Mouse (Mus musculus) c-Kit-positive CD71-positive TER-119-negative erythroid progenitor cells, embryonic 14.5 days (primary cell): ENCODE measurements around the gene Gm37240.

Source experiments
- DNase-seq: peaks from one replicate; pipeline ENCODE4 v3.0.0-alpha.2; 2013; ENCODE audit warnings: low read depth

Gm37240 gene

GRCm38 (mm10) chr3:84474981-84475775, 1412.1 kb downstream of the Gm37240 start:
- no peak for DNase-seq

- DNase-seq = no peak
These were observed 1412.9 kb downstream of the Gm37240 start for GRCm38 (mm10) chr3:84474398-84474797.

DNA sequence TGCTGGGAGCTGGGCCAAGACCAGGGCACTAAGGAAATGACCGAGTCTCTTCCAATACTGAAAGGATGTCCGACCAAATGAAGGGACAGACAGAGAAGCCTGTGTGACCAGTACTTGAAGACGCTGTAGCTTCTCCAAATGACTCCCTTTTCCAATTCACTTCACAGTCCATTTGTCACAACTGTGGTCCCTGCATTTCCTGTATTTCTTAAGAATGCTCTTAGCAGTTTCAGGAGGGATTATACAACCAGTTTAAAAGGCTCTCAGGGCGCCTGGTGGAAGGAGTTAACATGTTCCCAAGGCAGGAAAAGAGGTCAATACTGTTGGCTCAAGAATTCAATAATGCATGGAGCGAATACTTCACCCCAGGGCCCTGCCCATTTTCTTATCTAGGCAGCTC, 1414.4 kb downstream of the Gm37240 start:
- no peak for DNase-seq

DNA sequence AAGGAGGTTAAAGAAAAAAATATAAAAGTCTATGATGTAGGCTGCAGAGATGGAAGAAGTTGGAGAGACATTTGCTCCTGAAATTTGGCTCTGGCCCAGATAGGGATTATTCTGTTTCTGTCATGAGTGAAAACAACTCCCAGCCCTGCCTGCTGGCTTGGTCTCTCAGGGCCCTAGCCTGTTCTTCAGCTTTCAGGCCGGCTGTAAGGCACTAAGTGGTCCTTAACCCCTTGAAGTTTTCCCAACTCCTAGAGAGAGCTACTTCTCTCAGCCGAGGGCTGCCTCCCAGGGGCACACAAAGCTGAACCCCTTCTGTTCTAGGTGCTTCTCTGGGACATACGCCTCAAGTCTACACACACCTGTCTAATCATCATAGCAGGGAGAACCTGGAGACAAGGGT, 1414.8 kb downstream of the Gm37240 start:
- no peak for DNase-seq

DNA sequence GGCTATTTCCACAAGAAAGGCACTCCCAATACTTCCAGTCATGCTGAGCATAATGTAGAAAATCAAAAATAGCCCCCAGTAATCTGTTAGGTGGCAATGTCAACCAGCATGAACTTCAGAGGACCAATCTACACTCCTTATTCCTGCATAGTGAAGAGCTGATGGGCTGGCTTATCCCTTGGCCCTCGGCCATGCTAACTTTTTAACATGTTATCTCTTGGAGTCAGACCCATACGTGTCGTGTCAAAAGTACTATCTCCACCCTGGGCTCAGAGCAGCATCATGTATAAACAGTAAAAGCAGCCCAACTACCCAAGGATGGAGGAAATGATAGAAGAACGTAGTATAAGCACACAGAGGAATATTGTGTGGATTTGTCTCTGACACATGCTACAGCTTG, 1416.2 kb downstream of the Gm37240 start:
- DNase-seq = peak; percentile 80

DNA sequence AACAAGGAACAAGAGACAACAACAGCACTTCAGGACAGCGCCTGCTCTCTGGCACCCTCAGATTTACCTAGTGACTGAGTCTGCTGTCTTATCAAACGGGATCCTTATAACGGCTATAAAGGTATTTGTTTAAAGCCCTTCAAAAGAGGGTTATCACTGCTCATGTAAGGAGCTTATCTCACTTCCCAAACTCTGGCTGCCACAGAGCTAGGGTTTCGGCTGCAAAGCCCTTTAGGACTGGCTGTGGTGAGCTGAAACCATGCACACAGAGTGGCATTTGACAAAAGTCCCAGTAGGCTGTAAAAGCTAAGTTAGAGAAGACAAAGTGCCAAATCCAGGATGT, 1419.2 kb downstream of the Gm37240 start:
- no peak for DNase-seq

DNA sequence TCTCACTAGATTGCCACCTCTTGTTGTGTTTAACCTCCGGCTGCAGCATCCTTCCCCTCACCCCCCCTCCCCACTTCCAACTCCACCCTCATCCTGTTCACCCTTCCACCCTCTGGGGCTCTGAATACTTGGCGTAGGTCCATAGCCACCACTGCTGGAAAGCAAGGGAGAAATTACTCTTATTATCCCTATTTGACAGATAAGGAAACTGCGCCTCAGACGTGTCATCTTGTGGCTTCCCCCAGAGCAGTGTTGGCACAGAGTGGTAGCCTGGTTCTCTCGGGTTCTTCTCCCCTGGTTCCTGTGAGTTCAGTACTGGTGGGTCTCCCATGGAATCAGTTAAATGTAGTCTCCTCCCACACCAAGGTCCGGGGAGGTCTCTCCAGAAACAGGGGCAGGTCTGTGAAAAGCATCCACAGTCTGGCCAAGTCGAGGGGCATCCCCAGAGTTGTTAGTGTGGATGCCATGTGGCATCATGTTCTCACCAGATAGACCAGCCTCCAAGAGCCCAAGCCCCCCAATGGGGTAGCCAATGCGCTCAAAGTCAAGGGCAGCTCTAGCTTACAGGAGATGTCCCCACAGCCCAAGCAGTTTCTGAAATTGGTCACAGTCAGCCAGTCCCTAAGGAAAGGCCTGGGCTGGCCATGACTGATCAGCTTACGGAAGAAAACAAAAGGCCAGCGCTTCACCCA, 1419.8 kb downstream of the Gm37240 start:
- no peak for DNase-seq

DNA sequence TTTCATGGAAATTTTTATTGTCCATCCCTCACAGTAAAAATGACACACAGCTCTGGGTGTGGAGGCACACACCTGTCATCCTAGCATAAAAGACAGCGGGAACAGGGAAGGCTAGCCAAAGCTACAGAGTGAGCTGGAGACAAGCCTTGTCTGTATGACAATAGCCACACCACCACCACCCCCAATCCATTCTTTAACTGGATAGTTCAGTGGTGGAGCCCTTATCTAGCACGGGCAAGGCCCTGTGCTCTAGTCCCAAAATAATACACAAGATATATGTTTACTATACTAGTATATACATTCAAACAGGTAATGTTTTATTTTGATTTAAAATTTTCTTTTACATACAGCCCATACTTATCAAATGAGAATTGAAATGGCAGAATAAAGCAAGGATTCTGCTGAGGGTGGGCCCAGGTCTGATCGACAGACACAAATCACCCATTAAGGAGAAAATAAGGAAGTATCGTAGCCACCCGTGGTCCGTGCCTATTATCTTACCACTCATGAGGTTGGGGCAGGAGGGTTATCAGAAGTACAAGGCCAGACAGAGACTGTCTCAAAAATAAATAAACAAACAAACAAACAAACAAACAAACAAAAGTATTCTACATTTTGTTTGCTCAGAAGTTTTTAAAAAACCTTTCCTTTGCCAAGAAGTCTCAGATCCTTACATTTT, 1421.4 kb downstream of the Gm37240 start:
- DNase-seq = no peak

DNA sequence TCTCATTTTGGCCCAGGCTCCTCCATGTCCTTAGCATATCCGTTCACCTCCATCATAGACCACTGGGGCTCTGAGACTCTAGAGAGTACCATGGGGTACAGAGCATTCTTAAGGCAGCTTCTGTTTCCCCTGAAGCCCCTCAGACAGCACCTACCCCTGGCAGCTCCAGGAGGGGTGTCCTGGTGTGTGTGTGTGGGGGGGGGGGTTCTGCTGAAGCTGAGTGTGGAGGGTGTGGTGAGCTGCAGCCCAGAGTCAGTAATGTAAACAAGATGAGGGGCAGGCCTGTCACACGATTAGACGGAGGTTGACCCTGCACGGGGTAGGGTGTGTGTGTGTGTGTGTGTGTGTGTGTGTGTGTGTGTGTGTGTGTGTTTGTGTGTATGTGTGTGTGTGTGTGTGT, 1425.6 kb downstream of the Gm37240 start:
- DNase-seq = no peak

GRCm38 (mm10) chr3:84460952-84461351, 1426.4 kb downstream of the Gm37240 start:
- no peak for DNase-seq

GRCm38 (mm10) chr3:84460499-84460898, 1426.8 kb downstream of the Gm37240 start:
- no peak for DNase-seq

DNA sequence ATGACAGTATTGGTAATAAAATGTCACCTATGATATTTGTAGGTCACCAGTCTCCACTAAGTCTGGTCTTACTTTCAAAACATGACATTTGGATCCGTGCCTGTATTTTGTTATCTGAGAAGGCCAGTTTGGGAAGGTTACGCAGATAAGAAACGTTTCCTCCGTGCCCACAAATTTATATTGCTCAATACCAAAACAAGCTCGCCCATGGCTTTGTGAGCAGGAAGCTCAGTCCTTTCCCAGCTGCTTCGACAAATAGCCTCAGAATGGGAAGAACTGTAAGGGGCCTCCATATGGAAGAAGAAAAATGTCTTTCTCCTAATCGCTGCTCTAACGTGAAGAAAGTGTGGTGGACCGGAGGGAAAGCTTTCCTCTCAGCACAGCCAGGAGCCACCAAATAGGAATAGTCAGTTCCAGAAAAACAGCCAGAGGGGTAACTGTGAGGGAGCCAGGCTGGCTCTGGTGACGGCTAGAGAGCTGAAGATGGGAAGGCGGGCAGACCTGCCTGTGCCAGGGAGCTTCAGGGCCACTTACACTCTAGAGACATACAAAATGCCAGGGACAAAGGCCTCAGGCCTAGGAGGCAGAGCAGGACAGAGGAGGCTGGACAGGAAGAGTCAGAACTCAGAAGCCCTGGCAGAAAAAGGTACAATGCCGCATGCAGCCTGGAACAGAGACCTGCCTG, 1431.4 kb downstream of the Gm37240 start:
- peak; percentile 90 for DNase-seq

DNA sequence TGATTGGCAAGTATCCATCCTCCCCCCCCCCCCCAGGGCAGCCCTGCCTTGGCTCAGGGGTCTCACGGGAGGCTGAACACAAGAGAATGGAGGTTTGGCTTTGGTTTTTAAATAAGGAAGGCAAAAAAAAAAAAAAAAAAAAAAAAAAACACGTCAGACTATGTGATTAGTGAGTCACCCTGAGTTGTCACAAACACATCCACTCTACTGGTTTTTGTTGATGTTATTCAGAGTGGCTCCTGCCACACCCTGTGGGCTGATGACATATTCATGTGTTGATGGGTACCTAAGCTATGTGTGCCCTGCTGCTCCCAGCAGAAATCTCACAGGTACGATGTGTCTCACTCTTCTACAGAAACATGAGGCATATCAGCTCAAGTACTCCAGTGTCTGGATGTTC, 1436.7 kb downstream of the Gm37240 start:
- DNase-seq = no peak

- DNase-seq = no peak
These were observed 1438.3 kb downstream of the Gm37240 start for GRCm38 (mm10) chr3:84449015-84449414.

GRCm38 (mm10) chr3:84447803-84448202, 1439.5 kb downstream of the Gm37240 start:
- no peak for DNase-seq
